Comparison of ENCODE assay signal across 8 mouse cellular contexts in the genomic region with DNA sequence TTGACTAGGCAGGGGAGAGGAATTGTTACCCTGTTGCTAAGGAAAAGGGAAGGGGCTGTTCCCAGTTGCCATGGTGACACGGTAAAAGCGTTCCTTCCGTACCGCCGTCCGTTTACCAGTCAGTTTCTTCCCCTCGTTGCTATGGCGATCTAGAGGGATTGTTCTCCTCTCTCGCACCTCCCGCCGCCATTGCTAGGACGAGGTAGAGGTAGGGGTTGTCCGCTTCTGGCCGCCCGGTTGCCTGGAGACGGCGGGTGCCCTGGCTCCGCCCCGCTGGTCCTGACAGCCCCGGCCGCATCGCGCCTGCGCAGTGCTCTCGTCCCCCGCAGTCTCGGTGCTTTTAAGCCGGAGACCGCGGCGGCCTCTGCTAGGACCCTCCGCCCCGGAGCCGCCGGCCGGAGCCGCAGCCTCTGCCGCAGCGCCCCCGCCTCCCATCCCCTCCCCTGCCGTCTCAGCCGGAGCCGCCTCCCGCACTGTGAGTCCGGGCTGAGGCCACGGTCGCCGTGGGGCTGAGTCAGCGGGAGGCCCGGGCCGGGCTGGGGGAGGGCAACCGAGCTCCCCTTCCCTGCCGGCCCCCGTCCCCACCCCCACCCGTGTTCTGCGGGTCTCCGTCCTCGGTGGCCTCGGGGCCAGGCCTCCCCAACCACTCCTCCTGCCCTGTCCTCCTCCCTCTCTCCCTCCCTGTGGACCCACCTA. TPM values are rescaled to one million over a fixed set of nuclear protein-coding genes. Genes with fewer than 3 reads are reported as not detected.
A peak's percentile ranks its signal among the peaks of the same experiment; 100 is the strongest.
DNase-seq lines count a peak whose midpoint lies in the region; ATAC-seq and TF ChIP-seq lines count a peak whose summit lies in the region.

A gene (plus strand): TSS at position 218 of the 696 bp plus-strand sequence.

- H3K4me3 ChIP-seq in hindbrain, embryonic 13.5 days, result peak within 1 kb of the TSS; percentile 84

- peaks cover 5% of the 10 kb centered on the region for H3K27me3 ChIP-seq in Patski
- H3K27me3 ChIP-seq in hindbrain, embryonic 13.5 days, result peaks cover 8% of the 10 kb centered on the region; the same call in 1 of the 2 replicates

- POLR2A ChIA-PET in Patski (lab: Charles Lee), result interaction anchor here (0.6 to 1.5 kb wide), 3 partner anchors 11 to 74 kb away, joined by 3 read pairs; a partner anchor contains a TSS

- H3K4me2 ChIP-seq in hindbrain, embryonic 13.5 days, result peak within 1 kb of the TSS; percentile 69

- no peaks in the 10 kb centered on the region for H3K36me3 ChIP-seq in hindbrain, embryonic 13.5 days

- 1% methylated on average over 59 of the region's 59 CpGs for WGBS in hindbrain, embryonic 13.5 days

- H3K9ac ChIP-seq in hindbrain, embryonic 13.5 days, result peak within 1 kb of the TSS; percentile 94

- DNase-seq in Patski (ENCODE audit: low read depth, low spot score), result peak; percentile 51
- peak; percentile 96 for DNase-seq in cerebellum, postnatal 25 days
- DNase-seq in frontal cortex, postnatal 25 days (ENCODE audit: low spot score in 2 of 2), result peak; percentile 85 to 90
- peak; percentile 93 to 94 for DNase-seq in layer of hippocampus, postnatal 14 days (ENCODE audit: low spot score in 2 of 2)
- DNase-seq in lung, postnatal 10 days, result peak; percentile 93
- peak; percentile 89 for DNase-seq in ovary, postnatal 14 days (ENCODE audit: low spot score)
- peak; percentile 60 to 77 for DNase-seq in thymus, postnatal 10 days (ENCODE audit: low spot score in 2 of 2)

- TF ChIP-seq CTCF in Patski (IDR thresholded peaks at IDR 0.05), result no peak

- in situ Hi-C loops in Patski (cut with MboI; ENCODE audit: low pct_unique_long_range_greater_than_20kb), result loop anchor here (5.0 to 10.0 kb wide), 3 partner anchors 50 to 188 kb away; a partner anchor contains a TSS

- no peaks in the 10 kb centered on the region for H3K9me3 ChIP-seq in hindbrain, embryonic 13.5 days

- peaks cover 39% of the 10 kb centered on the region for H3K4me1 ChIP-seq in hindbrain, embryonic 13.5 days (replicated peaks)

- peak; percentile 80 for ATAC-seq in Patski
- peak; percentile 97 for ATAC-seq in hindbrain, embryonic 13.5 days (ENCODE audit: low FRiP score)

- CTCF ChIA-PET in Patski (lab: Charles Lee), result interaction anchor here (1.1 to 1.3 kb wide), 2 partner anchors 16 to 47 kb away, joined by 3 to 4 read pairs; no protein-coding TSS in a partner anchor

- H3K27ac ChIP-seq in hindbrain, embryonic 13.5 days, result peak within 1 kb of the TSS; percentile 95

RNA-seq across cellular contexts. Expression of the gene that starts here (rescaled TPM):
- polyA plus RNA-seq in Patski (2021), result 83.2 TPM
- polyA plus RNA-seq in hindbrain, embryonic 13.5 days (2015; fragmentation: Nextera tagmentation; extraction: Ambion mirVana), result 108 and 115 TPM in 2 replicates
- 100 to 1,000 TPM; 205 to 211 TPM for total RNA-seq in layer of hippocampus, postnatal 14 days (2021)

Comparison
In these comparisons a context has a peak if more than half of its experiments do, and no peak if none do; other contexts are left out.
1. Peak in every context shown above with its lines: DNase-seq, ATAC-seq, H3K4me3 ChIP-seq and H3K27ac ChIP-seq.